Mouse (Mus musculus) embryonic facial prominence, embryonic 13.5 days (tissue): ENCODE results near the gene Ptgdr. TPM values are rescaled to one million over a fixed set of nuclear protein-coding genes. Genes with fewer than 3 reads are reported as not detected.

ENCODE experiments used
- polyA plus RNA-seq: library from polyadenylated mRNA; unstranded; fragments of >200 nt; fragmentation: Nextera tagmentation; extraction: Ambion mirVana; gene quantifications from 2 replicates; pipeline ENCODE4 v1.2.1, GENCODE M21; 2015

The Ptgdr gene
- polyA plus RNA-seq, 1 experiment from 2014 or later, result 0.37 TPM

Other genes starting within 250 kb of the Ptgdr start
- gene Gm5624, start 231.4 kb downstream of the Ptgdr start, polyA plus RNA-seq, result not detected in 2 replicates
- gene Gm8257, start 152.9 kb downstream of the Ptgdr start, polyA plus RNA-seq, result not detected in 2 replicates
- gene Gm8267, start 109.0 kb downstream of the Ptgdr start, polyA plus RNA-seq, result not detected in 2 replicates
- 1.7 and 1.8 TPM in 2 replicates for gene Ptger2, start 128.8 kb upstream of the Ptgdr start, polyA plus RNA-seq